Mouse (Mus musculus): ENCODE measurements around the gene Gm13178.

- TF ChIP-seq CTCF (IDR thresholded peaks at IDR 0.05; ENCODE audit: low read depth) (peak; percentile 81), EP300 (optimal IDR thresholded peaks at IDR 0.05) (no peak)
These were observed 44.5 kb upstream of the Gm13178 start for GRCm38 (mm10) chr4:144765722-144766121.

All from stomach, postnatal 0 days (tissue).